7 mouse cellular contexts compared by ENCODE assay signal in genomic region chr4:89524260-89525200, GRCm38 (mm10).
DNase-seq lines count a peak whose midpoint lies in the region; ATAC-seq and TF ChIP-seq lines count a peak whose summit lies in the region.

No protein-coding gene starts in this region.

- no peak for TF ChIP-seq POLR2A in cortical plate, adult 2 months (IDR thresholded peaks at IDR 0.05; ENCODE audit: extremely low read depth, insufficient read depth, low read length)

- H3K4me3 ChIP-seq in cortical plate, adult 2 months (ENCODE audit: insufficient read depth, low read length) = peak overlapping the region; percentile 16

- peak; percentile 77 for TF ChIP-seq CTCF in cortical plate, adult 2 months (IDR thresholded peaks at IDR 0.05; ENCODE audit: extremely low read depth, insufficient read depth, low read length)

- H3K4me1 ChIP-seq in cortical plate, adult 2 months (ENCODE audit: control insufficient read depth, insufficient read depth, low read length) = no peaks in the 10 kb centered on the region

- intact Hi-C loops in left cerebral cortex, postnatal 14 days (cut with DNase I) = loop anchor here (1.0 to 5.0 kb wide), 2 partner anchors 232 to 378 kb away; partner anchors contain the start of gene Cdkn2a

- no peak overlapping the region for H3K27ac ChIP-seq in cortical plate, adult 2 months (ENCODE audit: insufficient read depth, low read length)

- ATAC-seq in megakaryocyte progenitor cell, adult 5-6 weeks (replicated peaks; ENCODE audit: poor library complexity) = peak; percentile 95

- peak; percentile 64 to 89 for DNase-seq in adrenal gland, adult (ENCODE audit: inconsistent age in 2 of 2, low spot score in 1 of 2)
- DNase-seq in gastrocnemius, adult 8-10 months (ENCODE audit: low spot score in 2 of 2) = peak; percentile 13 to 15
- peak; percentile 66 for DNase-seq in hindlimb bud, embryonic 11.5 days (ENCODE audit: extremely low spot score, low read depth, low spot score)
- DNase-seq in left cerebral cortex, postnatal 14 days (ENCODE audit: low spot score in 2 of 2) = peak; percentile 44 to 66
- DNase-seq in right cerebral cortex, postnatal 10 days (ENCODE audit: low spot score in 2 of 2) = peak; percentile 59 to 65

Comparison
In these comparisons a context has a peak if more than half of its experiments do, and no peak if none do; other contexts are left out.
1. DNase-seq: peak in every context shown above with its lines; median percentile 76 in adrenal gland, adult; 66 in hindlimb bud, embryonic 11.5 days; 62 in right cerebral cortex, postnatal 10 days; 55 in left cerebral cortex, postnatal 14 days; 14 in gastrocnemius, adult 8-10 months.